Mouse (Mus musculus): ENCODE measurements around the gene Dpf2. TPM values are rescaled to one million over a fixed set of nuclear protein-coding genes. Genes with fewer than 3 reads are reported as not detected.

The Dpf2 gene
- total RNA-seq, 2 experiments from 2014 or later, result 77.6 to 84.0 TPM

- no peak for DNase-seq
Measured at GRCm38 (mm10) chr19:5864710-5865398, 48.0 kb downstream of the Dpf2 start.

GRCm38 (mm10) chr19:5863776-5864175 is 49.0 kb downstream of the Dpf2 start:
- DNase-seq, result no peak

- no peak for DNase-seq
Measured at GRCm38 (mm10) chr19:5862335-5863085, 50.3 kb downstream of the Dpf2 start.

GRCm38 (mm10) chr19:5856604-5857003 is 56.2 kb downstream of the Dpf2 start:
- DNase-seq, result no peak

- peak in 1 of 2 experiments; percentile 38 for DNase-seq
Measured at GRCm38 (mm10) chr19:5852035-5852722, 60.6 kb downstream of the Dpf2 start.

GRCm38 (mm10) chr19:5851481-5851971 is 61.3 kb downstream of the Dpf2 start:
- peak; percentile 58 to 64 for DNase-seq

- DNase-seq, result peak in 1 of 2 experiments; percentile 29
Measured at GRCm38 (mm10) chr19:5850860-5851259, 62.0 kb downstream of the Dpf2 start.

GRCm38 (mm10) chr19:5849843-5850527 is 62.8 kb downstream of the Dpf2 start:
- peak; percentile 96 to 97 for DNase-seq

- DNase-seq, result peak; percentile 74 to 82
Measured at GRCm38 (mm10) chr19:5848826-5849672, 63.8 kb downstream of the Dpf2 start.

- peak; percentile 87 to 89 for DNase-seq
Measured at GRCm38 (mm10) chr19:5848032-5848825, 64.6 kb downstream of the Dpf2 start.

GRCm38 (mm10) chr19:5847306-5847796 is 65.5 kb downstream of the Dpf2 start:
- DNase-seq, result peak in 1 of 2 experiments; percentile 72

- peak; percentile 92 to 97 for DNase-seq
Measured at GRCm38 (mm10) chr19:5846557-5847305, 66.1 kb downstream of the Dpf2 start.

Other genes with a start within 250 kb of the Dpf2 start
- gene Sipa1, start 249.3 kb downstream of the Dpf2 start, total RNA-seq (2021), result 10 to 100 TPM; 20.3 to 24.1 TPM
- 10 to 100 TPM; 21.5 to 25.2 TPM for gene Map3k11, start 224.3 kb downstream of the Dpf2 start, total RNA-seq (2021)
- 10 to 100 TPM; 17.3 to 18.4 TPM for gene Pcnx3, start 224.1 kb downstream of the Dpf2 start, total RNA-seq (2021)
- not detected for gene Kcnk7, start 208.6 kb downstream of the Dpf2 start, total RNA-seq (2021)
- 100 to 1,000 TPM; 134 to 144 TPM for gene Ehbp1l1, start 186.7 kb downstream of the Dpf2 start, total RNA-seq (2021)
- gene Fam89b, start 183.4 kb downstream of the Dpf2 start, total RNA-seq (2021), result 10 to 100 TPM; 21.6 to 26.0 TPM
- gene Ltbp3, start 172.1 kb downstream of the Dpf2 start, total RNA-seq (2021), result 10 to 100 TPM; 30.4 to 35.5 TPM
- gene Scyl1, start 141.6 kb downstream of the Dpf2 start, total RNA-seq (2021), result 10 to 100 TPM; 55.1 to 67.8 TPM
- 10 to 100 TPM in 1 of 2 experiments, 1 to 10 TPM in 1; 7.2 to 10.6 TPM for gene Frmd8, start 37.7 kb downstream of the Dpf2 start, total RNA-seq (2021)
- 1 to 10 TPM; 2.6 to 2.8 TPM for gene Slc25a45, start 35.2 kb downstream of the Dpf2 start, total RNA-seq (2021)
- under 1 TPM in 1 of 2 experiments, not detected in 1; 0.35 TPM for gene Tigd3, start 18.9 kb downstream of the Dpf2 start, total RNA-seq (2021)
- gene Cdc42ep2, start 11.8 kb upstream of the Dpf2 start, total RNA-seq (2021), result 1 to 10 TPM; 6.6 to 9.0 TPM
- 10 to 100 TPM in 1 of 2 experiments, 1 to 10 TPM in 1; 8.7 to 10.6 TPM for gene Pola2, start 51.2 kb upstream of the Dpf2 start, total RNA-seq (2021)
- gene Slc22a20, start 73.1 kb upstream of the Dpf2 start, total RNA-seq (2021), result not detected
- 10 to 100 TPM; 32.0 to 40.4 TPM for gene Capn1, start 102.9 kb upstream of the Dpf2 start, total RNA-seq (2021)
- 10 to 100 TPM; 21.1 to 21.3 TPM for gene Syvn1, start 133.6 kb upstream of the Dpf2 start, total RNA-seq (2021)
- gene Mrpl49, start 144.8 kb upstream of the Dpf2 start, total RNA-seq (2021), result 10 to 100 TPM; 42.2 to 47.2 TPM
- gene Fau, start 144.8 kb upstream of the Dpf2 start, total RNA-seq (2021), result 100 to 1,000 TPM; 613 to 618 TPM
- 10 to 100 TPM; 11.1 to 11.2 TPM for gene Znhit2, start 148.2 kb upstream of the Dpf2 start, total RNA-seq (2021)
- 1 to 10 TPM; 2.1 to 3.0 TPM for gene Tm7sf2, start 155.4 kb upstream of the Dpf2 start, total RNA-seq (2021)
- 10 to 100 TPM; 20.9 to 22.2 TPM for gene Vps51, start 164.2 kb upstream of the Dpf2 start, total RNA-seq (2021)
- not detected for gene Tmem262, start 167.0 kb upstream of the Dpf2 start, total RNA-seq (2021)
- under 1 TPM in 1 of 2 experiments, not detected in 1; 0.47 TPM for gene Gm28374, start 169.2 kb upstream of the Dpf2 start, total RNA-seq (2021)
- 10 to 100 TPM; 15.5 to 16.1 TPM for gene Zfpl1, start 171.9 kb upstream of the Dpf2 start, total RNA-seq (2021)
- under 1 TPM in 1 of 2 experiments, not detected in 1; 0.21 TPM for gene Cdca5, start 172.0 kb upstream of the Dpf2 start, total RNA-seq (2021)
- gene AC131692.1, start 181.4 kb upstream of the Dpf2 start, total RNA-seq (2021), result not detected
- gene Naaladl1, start 192.8 kb upstream of the Dpf2 start, total RNA-seq (2021), result not detected
- gene Sac3d1, start 205.6 kb upstream of the Dpf2 start, total RNA-seq (2021), result 10 to 100 TPM in 1 of 2 experiments, 1 to 10 TPM in 1; 9.2 to 10.0 TPM
- 10 to 100 TPM; 13.9 to 15.2 TPM for gene Snx15, start 215.3 kb upstream of the Dpf2 start, total RNA-seq (2021)
- 1 to 10 TPM in 1 of 2 experiments, under 1 TPM in 1; 0.54 to 2.7 TPM for gene Batf2, start 228.0 kb upstream of the Dpf2 start, total RNA-seq (2021)
- gene Arl2, start 228.5 kb upstream of the Dpf2 start, total RNA-seq (2021), result 10 to 100 TPM; 66.4 to 72.1 TPM